Mouse (Mus musculus): ENCODE data around the gene Bach2. TPM values are rescaled to one million over a fixed set of nuclear protein-coding genes. Genes with fewer than 3 reads are reported as not detected.

Gene Bach2
- polyA plus RNA-seq, 1 experiment from 2014 or later = 1.1 TPM

- H3K4me3 ChIP-seq (ENCODE audit: low read depth, low read length) = no peak overlapping the region
- no peak overlapping the region for H3K9ac ChIP-seq (ENCODE audit: low read depth, low read length)
- no peak overlapping the region for H3K4me2 ChIP-seq (replicated peaks; ENCODE audit: low read depth)
- H3K4me1 ChIP-seq (replicated peaks; ENCODE audit: control insufficient read depth, insufficient read depth, low read length) = no peaks in the 10 kb centered on the region
- no peaks in the 10 kb centered on the region for H3K9me3 ChIP-seq (ENCODE audit: control insufficient read depth)
- ATAC-seq = no peak
- TF ChIP-seq CTCF (IDR thresholded peaks at IDR 0.05; ENCODE audit: low read depth) = no peak
- 43% methylated on average over 5 of the region's 5 CpGs for WGBS
- no peaks in the 10 kb centered on the region for H3K27me3 ChIP-seq (replicated peaks; ENCODE audit: control insufficient read depth, insufficient read depth, low read length)
- H3K36me3 ChIP-seq (ENCODE audit: control insufficient read depth, insufficient read depth) = no peaks in the 10 kb centered on the region
- no peak overlapping the region for H3K27ac ChIP-seq (ENCODE audit: low read depth, low read length)
Observed at GRCm38 (mm10) chr4:32327626-32328025, 89.0 kb downstream of the Bach2 start.

- Histone ChIP-seq H3K36me3 (ENCODE audit: control insufficient read depth, insufficient read depth) (no peaks in the 10 kb centered on the region), H3K9me3 (ENCODE audit: control insufficient read depth) (no peaks in the 10 kb centered on the region), H3K9ac (ENCODE audit: low read depth, low read length) (no peak overlapping the region), H3K4me2 (replicated peaks; ENCODE audit: low read depth) (no peak overlapping the region), H3K4me1 (replicated peaks; ENCODE audit: control insufficient read depth, insufficient read depth, low read length) (no peaks in the 10 kb centered on the region), H3K27ac (ENCODE audit: low read depth, low read length) (no peak overlapping the region), H3K27me3 (replicated peaks; ENCODE audit: control insufficient read depth, insufficient read depth, low read length) (no peaks in the 10 kb centered on the region), H3K4me3 (ENCODE audit: low read depth, low read length) (no peak overlapping the region)
- 54% methylated on average over 2 of the region's 2 CpGs for WGBS
- ATAC-seq = no peak
- TF ChIP-seq CTCF (IDR thresholded peaks at IDR 0.05; ENCODE audit: low read depth) = no peak
Observed at GRCm38 (mm10) chr4:32328561-32328960, 90.0 kb downstream of the Bach2 start.

GRCm38 (mm10) chr4:32330584-32331314 is 92.1 kb downstream of the Bach2 start:
- no peak for TF ChIP-seq CTCF (IDR thresholded peaks at IDR 0.05; ENCODE audit: low read depth)
- H3K4me2 ChIP-seq (replicated peaks; ENCODE audit: low read depth) = no peak overlapping the region
- H3K27ac ChIP-seq (ENCODE audit: low read depth, low read length) = no peak overlapping the region
- H3K9ac ChIP-seq (ENCODE audit: low read depth, low read length) = no peak overlapping the region
- H3K4me1 ChIP-seq (replicated peaks; ENCODE audit: control insufficient read depth, insufficient read depth, low read length) = no peaks in the 10 kb centered on the region
- no peaks in the 10 kb centered on the region for H3K36me3 ChIP-seq (ENCODE audit: control insufficient read depth, insufficient read depth)
- WGBS = 75% methylated on average over 8 of the region's 8 CpGs
- ATAC-seq = no peak
- H3K4me3 ChIP-seq (ENCODE audit: low read depth, low read length) = no peak overlapping the region
- no peaks in the 10 kb centered on the region for H3K27me3 ChIP-seq (replicated peaks; ENCODE audit: control insufficient read depth, insufficient read depth, low read length)
- no peaks in the 10 kb centered on the region for H3K9me3 ChIP-seq (ENCODE audit: control insufficient read depth)

- H3K27ac ChIP-seq (ENCODE audit: low read depth, low read length) = no peak overlapping the region
- 93% methylated on average over 12 of the region's 12 CpGs for WGBS
- no peak for ATAC-seq
- H3K4me2 ChIP-seq (replicated peaks; ENCODE audit: low read depth) = no peak overlapping the region
- H3K36me3 ChIP-seq (ENCODE audit: control insufficient read depth, insufficient read depth) = no peaks in the 10 kb centered on the region
- TF ChIP-seq CTCF (IDR thresholded peaks at IDR 0.05; ENCODE audit: low read depth) = no peak
- no peaks in the 10 kb centered on the region for H3K4me1 ChIP-seq (replicated peaks; ENCODE audit: control insufficient read depth, insufficient read depth, low read length)
- no peaks in the 10 kb centered on the region for H3K27me3 ChIP-seq (replicated peaks; ENCODE audit: control insufficient read depth, insufficient read depth, low read length)
- H3K9ac ChIP-seq (ENCODE audit: low read depth, low read length) = no peak overlapping the region
- H3K9me3 ChIP-seq (ENCODE audit: control insufficient read depth) = no peaks in the 10 kb centered on the region
- no peak overlapping the region for H3K4me3 ChIP-seq (ENCODE audit: low read depth, low read length)
Observed at GRCm38 (mm10) chr4:32332028-32332427, 93.4 kb downstream of the Bach2 start.

GRCm38 (mm10) chr4:32334131-32334530 is 95.5 kb downstream of the Bach2 start:
- H3K9ac ChIP-seq (ENCODE audit: low read depth, low read length) = no peak overlapping the region
- no peaks in the 10 kb centered on the region for H3K9me3 ChIP-seq (ENCODE audit: control insufficient read depth)
- H3K4me1 ChIP-seq (replicated peaks; ENCODE audit: control insufficient read depth, insufficient read depth, low read length) = no peaks in the 10 kb centered on the region
- no peak overlapping the region for H3K4me3 ChIP-seq (ENCODE audit: low read depth, low read length)
- no peak for ATAC-seq
- no peak for TF ChIP-seq CTCF (IDR thresholded peaks at IDR 0.05; ENCODE audit: low read depth)
- no peak overlapping the region for H3K4me2 ChIP-seq (replicated peaks; ENCODE audit: low read depth)
- no peak overlapping the region for H3K27ac ChIP-seq (ENCODE audit: low read depth, low read length)
- H3K27me3 ChIP-seq (replicated peaks; ENCODE audit: control insufficient read depth, insufficient read depth, low read length) = no peaks in the 10 kb centered on the region
- no peaks in the 10 kb centered on the region for H3K36me3 ChIP-seq (ENCODE audit: control insufficient read depth, insufficient read depth)
- 95% methylated on average over 1 of the region's 1 CpGs for WGBS

GRCm38 (mm10) chr4:32334765-32335164 is 96.2 kb downstream of the Bach2 start:
- H3K4me1 ChIP-seq (replicated peaks; ENCODE audit: control insufficient read depth, insufficient read depth, low read length) = no peaks in the 10 kb centered on the region
- H3K36me3 ChIP-seq (ENCODE audit: control insufficient read depth, insufficient read depth) = no peaks in the 10 kb centered on the region
- no peaks in the 10 kb centered on the region for H3K9me3 ChIP-seq (ENCODE audit: control insufficient read depth)
- TF ChIP-seq CTCF (IDR thresholded peaks at IDR 0.05; ENCODE audit: low read depth) = no peak
- WGBS = 72% methylated on average over 5 of the region's 5 CpGs
- no peak overlapping the region for H3K4me2 ChIP-seq (replicated peaks; ENCODE audit: low read depth)
- H3K9ac ChIP-seq (ENCODE audit: low read depth, low read length) = no peak overlapping the region
- no peak overlapping the region for H3K4me3 ChIP-seq (ENCODE audit: low read depth, low read length)
- no peaks in the 10 kb centered on the region for H3K27me3 ChIP-seq (replicated peaks; ENCODE audit: control insufficient read depth, insufficient read depth, low read length)
- no peak overlapping the region for H3K27ac ChIP-seq (ENCODE audit: low read depth, low read length)
- no peak for ATAC-seq
